Mouse (Mus musculus): ENCODE measurements around the gene Galnt14. TPM values are rescaled to one million over a fixed set of nuclear protein-coding genes. Genes with fewer than 3 reads are reported as not detected.

Galnt14 gene
- total RNA-seq, 2 experiments from 2014 or later, result 1.1 to 1.7 TPM

Other genes with a start within 250 kb of the Galnt14 start
- gene Ehd3, start 93.7 kb upstream of the Galnt14 start, total RNA-seq (2021), result 10 to 100 TPM; 59.2 to 70.6 TPM
- 100 to 1,000 TPM; 130 to 431 TPM for gene Xdh, start 239.7 kb upstream of the Galnt14 start, total RNA-seq (2021)

Measured in adrenal gland, adult 18-20 months (tissue).